Mouse (Mus musculus): ENCODE results near the gene Zbtb20.

DNA sequence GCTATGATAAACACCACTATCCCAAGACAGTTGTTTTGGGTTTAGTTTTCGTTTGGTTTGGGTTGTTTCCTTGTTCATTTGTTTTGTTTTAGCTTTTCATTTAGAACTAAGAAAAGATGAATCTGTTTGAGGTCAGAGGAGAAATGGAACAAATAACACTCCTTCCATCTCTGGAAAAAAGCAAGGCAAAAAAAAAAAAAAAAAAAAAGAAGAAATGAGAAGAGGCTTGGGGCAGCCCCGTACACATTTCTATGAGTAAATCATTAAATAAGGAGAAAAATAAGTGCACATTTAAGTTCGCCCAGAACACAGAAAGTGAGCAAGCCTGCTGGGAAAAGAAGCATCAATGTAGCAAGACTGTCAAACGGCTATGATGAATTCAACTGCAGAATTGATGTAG, 690.2 kb downstream of the Zbtb20 start:
- TF ChIP-seq GATA1 (IDR thresholded peaks at IDR 0.05; ENCODE audit: borderline replicate concordance, low read length) (no peak), CTCF (IDR thresholded peaks at IDR 0.05; ENCODE audit: low read depth, low read length) (no peak)

All from G1E (cell line).